Mouse (Mus musculus) G1E (cell line): ENCODE measurements around the gene Lhx6. TPM values are rescaled to one million over a fixed set of nuclear protein-coding genes. Genes with fewer than 3 reads are reported as not detected.

Experiments
- ATAC-seq: 2 replicates; pipeline ENCODE4 v1.8.0; 2016; ENCODE audit warnings: mild to moderate bottlenecking; ENCODE audit not compliant: insufficient number of reproducible peaks, poor library complexity, low FRiP score, severe bottlenecking; ENCODE audit errors: extremely low read depth
- DNase-seq: peaks from one replicate; pipeline ENCODE4 v3.0.0; 2012; ENCODE audit warnings: low spot score
- H3K27me3 ChIP-seq: 2 replicates; pipeline ENCODE4 v1.6.1; 2012; ENCODE audit warnings: mild to moderate bottlenecking, low read length, inconsistent platforms; ENCODE audit not compliant: insufficient read depth
- H3K36me3 ChIP-seq: replicated peaks from 2 replicates; pipeline ENCODE3; 2012; ENCODE audit warnings: mild to moderate bottlenecking, inconsistent platforms
- H3K4me1 ChIP-seq: 2 replicates; pipeline ENCODE4 v1.6.1; 2012; ENCODE audit warnings: low read depth, low read length, inconsistent platforms, mixed read lengths; ENCODE audit not compliant: insufficient read depth
- H3K4me3 ChIP-seq: 2 replicates; pipeline ENCODE4 v1.5.1; 2012; ENCODE audit warnings: low read depth, mild to moderate bottlenecking, inconsistent platforms, low read length, moderate library complexity, mixed read lengths
- H3K9me3 ChIP-seq: replicated peaks from 2 replicates; pipeline ENCODE4 v1.6.1; 2012; ENCODE audit warnings: inconsistent platforms
- CTCF ChIP-seq: IDR thresholded peaks from 2 replicates; pipeline ENCODE4 v1.5.1; 2012; ENCODE audit warnings: low read depth, low read length, inconsistent platforms, mixed read lengths
- GATA1 ChIP-seq: IDR thresholded peaks from 2 replicates; pipeline ENCODE4 v1.6.1; 2012; ENCODE audit warnings: borderline replicate concordance, low read length, inconsistent platforms, mixed read lengths
- GATA2 ChIP-seq: IDR thresholded peaks from 2 replicates; pipeline ENCODE4 v1.6.1; 2012; ENCODE audit warnings: low read depth, low read length, inconsistent platforms, borderline replicate concordance
- POLR2AphosphoS5 ChIP-seq: IDR thresholded peaks from 2 replicates; pipeline ENCODE4 v1.6.1; 2012; ENCODE audit warnings: low read depth, low read length, inconsistent platforms; ENCODE audit not compliant: insufficient replicate concordance
- TAL1 ChIP-seq: conservative IDR thresholded peaks from 2 replicates; pipeline ENCODE4 v1.6.1; 2012; ENCODE audit warnings: low read depth, low read length, inconsistent platforms, mixed read lengths
- polyA plus RNA-seq: library from polyadenylated mRNA; stranded (reverse); fragments of >175 nt; gene quantifications from 2 replicates; pipeline ENCODE4 v1.2.3, GENCODE M21; 2012
- total RNA-seq, 2 experiments: library from RNA; stranded (forward) in 1 of 2; stranded (reverse) in 1 of 2; fragments of 200-1000 nt in 1 of 2; fragments of >200 nt in 1 of 2; fragmentation: Nextera tagmentation in 1 of 2; gene quantifications; 2 replicates each; pipeline ENCODE4 v1.2.3; 2014 to 2017

Gene Lhx6
- total and polyA plus RNA-seq, 3 experiments = 0.16 TPM; not detected in 2

- no peak overlapping the region for H3K4me3 ChIP-seq
- H3K9me3 ChIP-seq = no peaks in the 10 kb centered on the region
- ATAC-seq (no peak), DNase-seq (no peak)
- H3K36me3 ChIP-seq = no peaks in the 10 kb centered on the region
- peaks cover 44% of the 10 kb centered on the region for H3K27me3 ChIP-seq
- H3K4me1 ChIP-seq = peaks cover 7% of the 10 kb centered on the region
- TF ChIP-seq TAL1 = no peak
- TF ChIP-seq POLR2AphosphoS5 = no peak
- no peak for TF ChIP-seq GATA1
- TF ChIP-seq GATA2 = no peak
- no peak for TF ChIP-seq CTCF
Measured at GRCm38 (mm10) chr2:36093914-36094475, 11.2 kb downstream of the Lhx6 start.

- no peak for ATAC-seq
- no peak overlapping the region for H3K4me3 ChIP-seq
- H3K4me1 ChIP-seq = peaks cover 7% of the 10 kb centered on the region
Measured at GRCm38 (mm10) chr2:36093301-36093700, 11.9 kb downstream of the Lhx6 start.

GRCm38 (mm10) chr2:36092748-36093147 is 12.5 kb downstream of the Lhx6 start:
- DNase-seq (no peak), ATAC-seq (no peak)
- Histone ChIP-seq H3K4me3 (no peak overlapping the region), H3K27me3 (peaks cover 37% of the 10 kb centered on the region), H3K4me1 (peaks cover 7% of the 10 kb centered on the region), H3K9me3 (no peaks in the 10 kb centered on the region), H3K36me3 (no peaks in the 10 kb centered on the region)
- TF ChIP-seq TAL1 (no peak), GATA1 (no peak), GATA2 (no peak), POLR2AphosphoS5 (no peak), CTCF (no peak)

More at GRCm38 (mm10) chr2:36093301-36093700, 11.9 kb downstream of the Lhx6 start:
- no peaks in the 10 kb centered on the region for H3K9me3 ChIP-seq
- no peaks in the 10 kb centered on the region for H3K36me3 ChIP-seq
- no peak for DNase-seq
- no peak for TF ChIP-seq GATA2
- no peak for TF ChIP-seq CTCF
- TF ChIP-seq GATA1 = no peak
- TF ChIP-seq POLR2AphosphoS5 = no peak
- TF ChIP-seq TAL1 = no peak
- H3K27me3 ChIP-seq = peaks cover 39% of the 10 kb centered on the region

GRCm38 (mm10) chr2:36090853-36091741 is 14.1 kb downstream of the Lhx6 start:
- Histone ChIP-seq H3K4me3 (peak overlapping the region; percentile 5; the same call in 1 of the 2 replicates), H3K9me3 (no peaks in the 10 kb centered on the region), H3K4me1 (peaks cover 7% of the 10 kb centered on the region), H3K27me3 (peaks cover 36% of the 10 kb centered on the region), H3K36me3 (no peaks in the 10 kb centered on the region)
- TF ChIP-seq CTCF = no peak
- no peak for TF ChIP-seq POLR2AphosphoS5
- no peak for TF ChIP-seq GATA2
- no peak for TF ChIP-seq TAL1
- no peak for TF ChIP-seq GATA1
- no peak for ATAC-seq
- DNase-seq = no peak

- peaks cover 7% of the 10 kb centered on the region for H3K4me1 ChIP-seq
- TF ChIP-seq POLR2AphosphoS5 (no peak), GATA2 (no peak), TAL1 (no peak), GATA1 (no peak), CTCF (no peak)
- peaks cover 33% of the 10 kb centered on the region for H3K27me3 ChIP-seq
- H3K36me3 ChIP-seq = no peaks in the 10 kb centered on the region
- H3K9me3 ChIP-seq = no peaks in the 10 kb centered on the region
- DNase-seq (no peak), ATAC-seq (no peak)
- H3K4me3 ChIP-seq = no peak overlapping the region
Measured at GRCm38 (mm10) chr2:36089190-36089589, 16.0 kb downstream of the Lhx6 start.

- Histone ChIP-seq H3K9me3 (no peaks in the 10 kb centered on the region), H3K36me3 (no peaks in the 10 kb centered on the region), H3K27me3 (peaks cover 24% of the 10 kb centered on the region), H3K4me3 (no peak overlapping the region), H3K4me1 (no peaks in the 10 kb centered on the region)
- DNase-seq = no peak
- no peak for ATAC-seq
- no peak for TF ChIP-seq POLR2AphosphoS5
- TF ChIP-seq CTCF = no peak
- no peak for TF ChIP-seq GATA1
- TF ChIP-seq GATA2 = no peak
- no peak for TF ChIP-seq TAL1
Measured at GRCm38 (mm10) chr2:36085041-36085440, 20.2 kb downstream of the Lhx6 start.
